Mouse (Mus musculus): ENCODE data around the gene Ppm1n.

The Ppm1n gene

GRCm38 (mm10) chr7:19243858-19244257, 36.0 kb downstream of the Ppm1n start:
- DNase-seq = no peak

GRCm38 (mm10) chr7:19242005-19242404, 37.9 kb downstream of the Ppm1n start:
- no peak for DNase-seq

GRCm38 (mm10) chr7:19240905-19241463, 38.9 kb downstream of the Ppm1n start:
- no peak for DNase-seq

- no peak for DNase-seq
These were observed 39.9 kb downstream of the Ppm1n start for GRCm38 (mm10) chr7:19239986-19240385.

- peak; percentile 65 to 68 for DNase-seq
These were observed 40.4 kb downstream of the Ppm1n start for GRCm38 (mm10) chr7:19239423-19239822.

- DNase-seq = no peak
These were observed 41.5 kb downstream of the Ppm1n start for GRCm38 (mm10) chr7:19238344-19238743.

- DNase-seq = no peak
These were observed 43.5 kb downstream of the Ppm1n start for GRCm38 (mm10) chr7:19236411-19236810.

- DNase-seq = no peak
These were observed 44.7 kb downstream of the Ppm1n start for GRCm38 (mm10) chr7:19235092-19235671.

- DNase-seq = no peak
These were observed 45.2 kb downstream of the Ppm1n start for GRCm38 (mm10) chr7:19234652-19235051.

GRCm38 (mm10) chr7:19231849-19232248, 48.0 kb downstream of the Ppm1n start:
- DNase-seq = no peak

GRCm38 (mm10) chr7:19230899-19231298, 49.0 kb downstream of the Ppm1n start:
- no peak for DNase-seq

- no peak for DNase-seq
These were observed 49.8 kb downstream of the Ppm1n start for GRCm38 (mm10) chr7:19230041-19230580.

GRCm38 (mm10) chr7:19229404-19229803, 50.5 kb downstream of the Ppm1n start:
- DNase-seq = no peak

GRCm38 (mm10) chr7:19228793-19229148, 51.1 kb downstream of the Ppm1n start:
- no peak for DNase-seq

GRCm38 (mm10) chr7:19227883-19228792, 51.7 kb downstream of the Ppm1n start, which contains the start of gene Opa3:
TSS of gene Opa3 (plus strand) at chr7:19228334.
- DNase-seq = peak; percentile 98 to 100

- DNase-seq = peak in 1 of 2 experiments; percentile 57
These were observed 52.8 kb downstream of the Ppm1n start for GRCm38 (mm10) chr7:19226817-19227797.

Data from thymus, adult 18-20 months (tissue).